Mouse (Mus musculus): Measurements from ENCODE around the gene Lpo.

GRCm38 (mm10) chr11:87772354-87772753 lies 55.7 kb downstream of the Lpo start:
- TF ChIP-seq CTCF (IDR thresholded peaks at IDR 0.05; ENCODE audit: extremely low read depth, insufficient read depth, low read length) (no peak), POLR2A (IDR thresholded peaks at IDR 0.05; ENCODE audit: extremely low read depth, insufficient read depth, low read length) (no peak)
